Mouse (Mus musculus) stomach, postnatal 0 days (tissue): ENCODE results near the gene Ddx31.

Experiments used
- CTCF ChIP-seq: IDR thresholded peaks from 2 replicates; pipeline ENCODE4 v1.5.1; 2016; ENCODE audit warnings: antibody characterized with exemption, low read depth, mild to moderate bottlenecking, moderate library complexity
- EP300 ChIP-seq: optimal IDR thresholded peaks from 2 replicates; pipeline ENCODE3; 2016; ENCODE audit warnings: antibody characterized with exemption

GRCm38 (mm10) chr2:28914121-28914520 is 73.9 kb downstream of the Ddx31 start:
- TF ChIP-seq CTCF (no peak), EP300 (no peak)
